Mouse (Mus musculus) kidney, postnatal 0 days (tissue): ENCODE measurements around the gene Gm45062. TPM values are rescaled to one million over a fixed set of nuclear protein-coding genes. Genes with fewer than 3 reads are reported as not detected.
A peak's percentile ranks its signal among the peaks of the same experiment; 100 is the strongest.

Experiments used
- ATAC-seq: fragments of 200-750 bp; cut with Nextera tagmentation; replicated peaks from 2 replicates; pipeline ENCODE4 v1.8.0; 2017; ENCODE audit warnings: low read depth, moderate number of reproducible peaks, moderate TSS enrichment, moderate library complexity; ENCODE audit not compliant: low FRiP score
- DNase-seq: peaks from one replicate; pipeline ENCODE4 v3.0.0-alpha.2; 2016; ENCODE audit warnings: low spot score
- H3K27ac ChIP-seq: fragments of 300-500 bp; sonication (generic); 2 replicates; pipeline ENCODE4 v1.5.1; 2014; ENCODE audit warnings: mild to moderate bottlenecking
- H3K27me3 ChIP-seq: fragments of 300-500 bp; sonication (generic); 2 replicates; pipeline ENCODE4 v1.6.1; 2014; ENCODE audit warnings: low read length, mixed read lengths; ENCODE audit not compliant: insufficient read depth
- H3K36me3 ChIP-seq: fragments of 300-500 bp; sonication (generic); 2 replicates; pipeline ENCODE4 v1.6.1; 2014; ENCODE audit warnings: low read length, mixed read lengths; ENCODE audit not compliant: insufficient read depth
- H3K4me1 ChIP-seq: fragments of 300-500 bp; sonication (generic); replicated peaks from 2 replicates; pipeline ENCODE4 v1.6.1; 2014; ENCODE audit warnings: antibody characterized with exemption, low read length, mixed read lengths; ENCODE audit not compliant: insufficient read depth
- H3K4me2 ChIP-seq: fragments of 300-500 bp; sonication (generic); 2 replicates; pipeline ENCODE4 v1.6.1; 2014; ENCODE audit warnings: mild to moderate bottlenecking, low read length, moderate library complexity, mixed read lengths
- H3K4me3 ChIP-seq: fragments of 300-500 bp; sonication (generic); replicated peaks from 2 replicates; pipeline ENCODE4 v1.5.1; 2014; ENCODE audit warnings: low read depth, low read length
- H3K9ac ChIP-seq: fragments of 300-500 bp; sonication (generic); 2 replicates; pipeline ENCODE4 v1.6.1; 2014; ENCODE audit warnings: low read depth, low read length
- H3K9me3 ChIP-seq: fragments of 300-500 bp; sonication (generic); replicated peaks from 2 replicates; pipeline ENCODE4 v1.6.1; 2016; ENCODE audit warnings: low read length, inconsistent platforms, mixed read lengths
- CTCF ChIP-seq: IDR thresholded peaks from 2 replicates; pipeline ENCODE4 v1.5.1; 2016; ENCODE audit warnings: antibody characterized with exemption, low read depth, mild to moderate bottlenecking, moderate library complexity
- WGBS: fragments of 180-500 bp; shearing (Covaris S2); extraction: QIAGEN DNeasy Blood & Tissue Kit; methylation state at CpG from one replicate; pipeline ENCODE4 v1.1.7; 2014; 5-methylcytosine and 5-hydroxymethylcytosine counted together
- polyA plus RNA-seq: library from polyadenylated mRNA; unstranded; fragments of >200 nt; fragmentation: Nextera tagmentation; extraction: Ambion mirVana; gene quantifications from 2 replicates; pipeline ENCODE4 v1.2.1, GENCODE M21; 2015

The Gm45062 gene
- polyA plus RNA-seq, 1 experiment from 2014 or later = 5.0 TPM

DNA sequence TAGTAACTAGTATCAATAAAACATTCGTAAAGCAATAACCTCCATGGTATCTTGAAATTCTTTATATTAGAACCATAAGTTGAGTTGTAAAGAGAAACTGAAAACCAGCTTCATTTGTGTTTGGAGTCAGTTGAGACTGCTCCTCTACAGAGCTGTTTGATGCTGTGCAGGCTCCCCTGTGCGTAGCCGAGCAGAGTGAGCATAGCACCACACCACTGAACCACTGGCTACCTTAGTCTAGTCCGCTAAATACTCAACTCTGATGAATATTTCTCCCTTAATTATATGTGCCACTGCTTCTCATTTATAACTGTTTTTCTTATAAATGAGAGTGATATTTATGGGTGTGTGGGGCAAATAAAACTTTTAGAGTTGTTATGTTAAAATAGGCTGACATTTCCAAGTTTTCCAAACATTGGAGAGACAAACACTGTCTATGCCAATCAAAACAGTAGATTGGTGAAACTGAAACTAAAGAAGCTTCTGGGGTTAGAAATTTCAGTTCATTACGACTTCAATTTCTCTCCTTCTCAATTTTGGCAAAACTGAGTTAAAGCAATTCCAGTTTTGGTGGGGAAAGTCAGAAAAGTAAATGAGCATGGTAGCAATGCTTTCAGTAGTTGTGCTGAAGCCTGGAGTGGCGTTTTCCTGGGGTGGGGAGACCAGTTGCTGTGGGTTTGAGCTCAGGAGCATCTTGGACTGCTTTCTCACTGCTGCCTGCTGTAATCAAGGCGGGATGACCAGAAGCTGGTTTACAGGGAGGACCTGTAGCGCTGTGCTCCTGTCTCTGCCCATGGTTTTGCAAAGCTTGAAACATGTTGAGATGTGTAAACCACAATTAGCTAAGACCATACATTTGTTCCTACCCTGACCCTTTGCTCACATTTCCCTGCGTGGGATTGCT lies 77.5 kb downstream of the Gm45062 start:
- 73% methylated on average over 9 of the region's 9 CpGs for WGBS
- H3K36me3 ChIP-seq = no peaks in the 10 kb centered on the region

DNA sequence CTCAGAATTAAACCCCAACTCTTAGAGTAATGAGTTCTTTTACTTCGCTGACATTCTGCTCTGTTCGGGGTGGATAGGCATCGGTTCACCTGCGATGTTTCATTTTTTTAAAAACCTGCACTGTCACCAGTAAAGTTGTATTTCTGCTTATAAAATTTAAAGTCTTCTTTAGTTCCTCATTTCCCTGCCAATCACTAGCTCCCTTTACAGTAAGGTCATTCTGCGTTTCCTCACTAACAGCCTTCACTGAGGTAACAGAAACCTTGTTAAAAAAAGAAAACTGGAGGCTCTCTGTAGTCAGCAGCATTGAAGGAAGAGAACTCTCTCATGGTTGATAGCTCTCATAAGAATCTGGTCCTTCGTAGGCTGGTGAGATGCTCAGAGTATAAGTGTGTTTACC lies 80.2 kb downstream of the Gm45062 start:
- Histone ChIP-seq H3K9me3 (no peaks in the 10 kb centered on the region), H3K27me3 (no peaks in the 10 kb centered on the region), H3K27ac (no peak overlapping the region), H3K4me3 (no peak overlapping the region), H3K9ac (no peak overlapping the region), H3K4me1 (no peaks in the 10 kb centered on the region), H3K36me3 (no peaks in the 10 kb centered on the region), H3K4me2 (no peak overlapping the region)
- WGBS = 87% methylated on average over 6 of the region's 6 CpGs
- no peak for TF ChIP-seq CTCF
- DNase-seq = no peak
- no peak for ATAC-seq

More for the DNA sequence above, 77.5 kb downstream of the Gm45062 start:
- DNase-seq (peak; percentile 14), ATAC-seq (no peak)
- no peak for TF ChIP-seq CTCF
- no peaks in the 10 kb centered on the region for H3K27me3 ChIP-seq
- H3K9ac ChIP-seq = no peak overlapping the region
- no peaks in the 10 kb centered on the region for H3K4me1 ChIP-seq
- H3K4me3 ChIP-seq = no peak overlapping the region
- H3K9me3 ChIP-seq = no peaks in the 10 kb centered on the region
- peak overlapping the region; percentile 27 for H3K4me2 ChIP-seq
- no peak overlapping the region for H3K27ac ChIP-seq

- H3K27ac ChIP-seq = no peak overlapping the region
- no peaks in the 10 kb centered on the region for H3K27me3 ChIP-seq
- H3K9ac ChIP-seq = no peak overlapping the region
- DNase-seq (no peak), ATAC-seq (no peak)
- no peaks in the 10 kb centered on the region for H3K36me3 ChIP-seq
- H3K4me1 ChIP-seq = no peaks in the 10 kb centered on the region
- no peaks in the 10 kb centered on the region for H3K9me3 ChIP-seq
- TF ChIP-seq CTCF = no peak
- 94% methylated on average over 4 of the region's 4 CpGs for WGBS
- no peak overlapping the region for H3K4me3 ChIP-seq
- H3K4me2 ChIP-seq = no peak overlapping the region
Measured at GRCm38 (mm10) chr6:8343271-8343670, 84.0 kb downstream of the Gm45062 start.

- ATAC-seq = no peak
Measured at GRCm38 (mm10) chr6:8345219-8345856, 86.1 kb downstream of the Gm45062 start.

DNA sequence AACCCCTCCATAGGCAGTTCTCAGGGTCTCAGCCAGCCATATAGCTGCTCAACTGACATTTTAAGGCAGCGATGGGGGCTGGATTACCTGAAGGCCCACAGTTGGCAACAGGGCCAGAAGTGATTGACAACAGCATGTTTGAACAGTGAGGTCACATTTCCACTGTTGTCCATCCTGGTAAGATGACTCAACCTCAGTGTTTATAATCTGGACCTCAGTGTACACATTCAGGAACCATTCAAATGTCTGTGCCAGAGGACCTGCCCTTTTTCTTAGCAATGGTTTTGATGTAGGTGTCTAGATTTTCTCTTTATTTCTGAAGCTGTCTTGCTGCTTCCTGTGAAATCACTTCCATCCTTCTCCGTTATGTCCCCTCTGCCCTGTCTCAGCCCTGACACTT lies 87.9 kb downstream of the Gm45062 start:
- no peaks in the 10 kb centered on the region for H3K9me3 ChIP-seq
- TF ChIP-seq CTCF = no peak
- H3K36me3 ChIP-seq = no peaks in the 10 kb centered on the region
- H3K4me2 ChIP-seq = no peak overlapping the region
- DNase-seq = no peak
- H3K27ac ChIP-seq = no peak overlapping the region
- ATAC-seq = no peak
- WGBS = 93% methylated on average over 2 of the region's 2 CpGs
- H3K9ac ChIP-seq = no peak overlapping the region
- no peaks in the 10 kb centered on the region for H3K4me1 ChIP-seq
- H3K4me3 ChIP-seq = no peak overlapping the region
- H3K27me3 ChIP-seq = no peaks in the 10 kb centered on the region

More at GRCm38 (mm10) chr6:8345219-8345856, 86.1 kb downstream of the Gm45062 start:
- H3K4me1 ChIP-seq = no peaks in the 10 kb centered on the region
- WGBS = 70% methylated on average over 5 of the region's 5 CpGs
- H3K4me3 ChIP-seq = no peak overlapping the region
- H3K4me2 ChIP-seq = no peak overlapping the region
- H3K9ac ChIP-seq = no peak overlapping the region
- DNase-seq = peak; percentile 56
- no peak overlapping the region for H3K27ac ChIP-seq
- no peak for TF ChIP-seq CTCF
- H3K9me3 ChIP-seq = no peaks in the 10 kb centered on the region
- H3K36me3 ChIP-seq = no peaks in the 10 kb centered on the region
- no peaks in the 10 kb centered on the region for H3K27me3 ChIP-seq

- H3K9ac ChIP-seq = no peak overlapping the region
Measured at GRCm38 (mm10) chr6:8348344-8348743, 89.1 kb downstream of the Gm45062 start.

More at GRCm38 (mm10) chr6:8348344-8348743, 89.1 kb downstream of the Gm45062 start:
- no peak for DNase-seq
- H3K27me3 ChIP-seq = no peaks in the 10 kb centered on the region
- no peaks in the 10 kb centered on the region for H3K4me1 ChIP-seq
- no peaks in the 10 kb centered on the region for H3K36me3 ChIP-seq
- no peak for ATAC-seq
- H3K27ac ChIP-seq = no peak overlapping the region
- no peak overlapping the region for H3K4me3 ChIP-seq
- no peak overlapping the region for H3K4me2 ChIP-seq
- 96% methylated on average over 1 of the region's 1 CpGs for WGBS
- H3K9me3 ChIP-seq = no peaks in the 10 kb centered on the region
- TF ChIP-seq CTCF = no peak
